Mouse (Mus musculus) forebrain, embryonic 13.5 days (tissue): ENCODE results near the gene 4930544D05Rik. TPM values are rescaled to one million over a fixed set of nuclear protein-coding genes. Genes with fewer than 3 reads are reported as not detected.
A peak's percentile ranks its signal among the peaks of the same experiment; 100 is the strongest.

Source experiments
- ATAC-seq: fragments of 200-750 bp; cut with Nextera tagmentation; 2 replicates; pipeline ENCODE4 v1.8.0; 2017
- H3K27ac ChIP-seq: fragments of 300-500 bp; sonication (generic); 2 replicates; pipeline ENCODE4 v1.5.1; 2015; ENCODE audit warnings: inconsistent platforms, mild to moderate bottlenecking, moderate library complexity
- H3K27me3 ChIP-seq: fragments of 300-500 bp; sonication (generic); 2 replicates; pipeline ENCODE4 v1.6.1; 2015; ENCODE audit warnings: mild to moderate bottlenecking, inconsistent platforms
- H3K36me3 ChIP-seq: fragments of 300-500 bp; sonication (generic); 2 replicates; pipeline ENCODE4 v1.6.1; 2015; ENCODE audit warnings: mild to moderate bottlenecking, inconsistent platforms; ENCODE audit not compliant: poor library complexity, severe bottlenecking
- H3K4me1 ChIP-seq: fragments of 300-500 bp; sonication (generic); 2 replicates; pipeline ENCODE4 v1.6.1; 2015; ENCODE audit warnings: inconsistent platforms
- H3K4me2 ChIP-seq: fragments of 300-500 bp; sonication (generic); 2 replicates; pipeline ENCODE4 v1.6.1; 2015; ENCODE audit warnings: inconsistent platforms, mild to moderate bottlenecking, moderate library complexity
- H3K4me3 ChIP-seq: fragments of 300-500 bp; sonication (generic); 2 replicates; pipeline ENCODE4 v1.5.1; 2015; ENCODE audit warnings: mild to moderate bottlenecking, inconsistent platforms
- H3K9ac ChIP-seq: fragments of 300-500 bp; sonication (generic); 2 replicates; pipeline ENCODE4 v1.6.1; 2015; ENCODE audit warnings: mild to moderate bottlenecking, inconsistent platforms
- H3K9me3 ChIP-seq: fragments of 300-500 bp; sonication (generic); replicated peaks from 2 replicates; pipeline ENCODE4 v1.6.1; 2016; ENCODE audit warnings: inconsistent platforms
- WGBS: fragments of 180-500 bp; shearing (Covaris S2); methylation state at CpG from one replicate; pipeline ENCODE4 v1.1.7; 2015; 5-methylcytosine and 5-hydroxymethylcytosine counted together
- polyA plus RNA-seq: library from polyadenylated mRNA; unstranded; fragments of >200 nt; fragmentation: Nextera tagmentation; extraction: Ambion mirVana; gene quantifications from 2 replicates; pipeline ENCODE4 v1.2.1, GENCODE M21; 2015

The 4930544D05Rik gene
- polyA plus RNA-seq, 1 experiment from 2014 or later = not detected

DNA sequence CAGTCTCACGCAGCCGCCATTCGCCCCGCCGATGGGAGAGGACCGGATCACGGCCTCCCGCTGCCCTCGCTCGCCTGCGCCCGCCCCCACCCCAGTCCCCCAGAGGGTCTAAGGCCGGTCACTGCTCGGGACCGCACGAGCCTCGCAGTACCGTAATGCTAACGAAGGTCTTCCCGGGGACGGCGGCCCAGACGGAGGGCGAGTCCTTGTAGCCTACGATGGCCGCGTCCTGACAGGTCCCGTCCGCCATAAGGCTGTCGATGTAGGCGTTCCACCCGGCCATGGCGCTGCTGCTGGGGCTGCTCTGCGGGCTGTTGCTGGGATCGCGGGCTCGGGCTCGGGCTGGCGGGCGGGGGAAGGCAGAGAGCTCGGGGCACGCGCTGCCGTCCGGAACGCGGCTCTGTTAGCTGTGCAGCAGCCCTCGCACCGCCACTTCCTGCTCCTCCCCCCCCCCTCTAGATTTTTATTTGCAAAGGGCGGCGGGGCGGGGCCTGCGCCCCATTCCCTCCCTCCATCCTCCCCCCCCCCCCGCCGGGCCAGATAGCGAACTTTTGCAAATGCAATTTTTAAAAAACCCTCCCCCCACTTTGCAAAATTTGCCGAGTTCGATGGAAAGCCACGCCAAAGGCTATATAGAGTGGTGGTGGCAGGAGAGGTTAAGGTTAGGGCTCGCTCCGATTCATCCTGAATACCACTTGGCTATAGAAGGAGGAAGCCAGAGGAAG lies 38.7 kb downstream of the 4930544D05Rik start, which contains the start of gene Pfn1:
Gene Pfn1 (minus strand): TSS at position 447 of the 725 bp plus-strand sequence.
- Histone ChIP-seq H3K4me3 (peak within 1 kb of the TSS; percentile 100), H3K36me3 (peaks cover 33% of the 10 kb centered on the region), H3K27me3 (no peaks in the 10 kb centered on the region), H3K27ac (peak within 1 kb of the TSS; percentile 97), H3K4me1 (peaks cover 46% of the 10 kb centered on the region), H3K4me2 (peak within 1 kb of the TSS; percentile 93), H3K9me3 (no peaks in the 10 kb centered on the region), H3K9ac (peak within 1 kb of the TSS; percentile 98)
- ATAC-seq = peak; percentile 65
- under 1% methylated on average over 57 of the region's 61 CpGs for WGBS

DNA sequence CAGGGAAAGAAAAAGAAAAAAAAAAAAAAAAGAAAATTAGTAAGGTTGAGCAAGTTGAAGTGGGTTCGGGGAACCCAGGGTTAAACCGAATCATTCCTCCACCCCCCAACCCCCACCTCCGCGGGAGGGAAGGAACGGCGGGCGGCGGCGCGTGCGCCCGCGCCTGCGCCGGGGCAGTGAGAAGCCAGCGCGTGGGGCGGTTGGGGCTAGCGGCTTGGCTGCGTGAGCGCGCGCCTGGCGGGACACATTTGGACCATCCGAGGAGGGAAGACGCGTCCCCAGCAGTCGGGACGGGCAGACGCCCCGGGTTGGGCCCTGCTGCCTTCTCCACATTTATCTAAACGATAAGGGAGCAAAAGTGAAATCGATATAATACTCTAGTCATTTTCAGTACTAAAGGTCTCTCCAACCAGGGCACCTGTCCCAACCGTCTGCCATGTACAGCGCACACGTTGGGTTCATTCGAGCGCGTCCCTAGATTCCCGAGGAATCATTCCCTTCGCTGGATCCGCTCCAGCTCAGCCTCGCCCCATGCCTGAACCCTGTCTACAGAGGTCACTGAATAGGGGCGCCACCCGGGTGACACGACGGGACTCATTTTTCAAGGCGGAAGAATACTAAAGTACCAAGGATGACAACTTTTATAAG lies 39.4 kb downstream of the 4930544D05Rik start:
- H3K4me2 ChIP-seq = peak overlapping the region; percentile 93
- no peaks in the 10 kb centered on the region for H3K9me3 ChIP-seq
- peak overlapping the region; percentile 98 for H3K9ac ChIP-seq
- peak overlapping the region; percentile 97 for H3K27ac ChIP-seq
- under 1% methylated on average over 48 of the region's 48 CpGs for WGBS
- peaks cover 42% of the 10 kb centered on the region for H3K4me1 ChIP-seq
- H3K27me3 ChIP-seq = no peaks in the 10 kb centered on the region
- H3K36me3 ChIP-seq = peaks cover 30% of the 10 kb centered on the region
- peak; percentile 42 for ATAC-seq
- peak overlapping the region; percentile 100 for H3K4me3 ChIP-seq

DNA sequence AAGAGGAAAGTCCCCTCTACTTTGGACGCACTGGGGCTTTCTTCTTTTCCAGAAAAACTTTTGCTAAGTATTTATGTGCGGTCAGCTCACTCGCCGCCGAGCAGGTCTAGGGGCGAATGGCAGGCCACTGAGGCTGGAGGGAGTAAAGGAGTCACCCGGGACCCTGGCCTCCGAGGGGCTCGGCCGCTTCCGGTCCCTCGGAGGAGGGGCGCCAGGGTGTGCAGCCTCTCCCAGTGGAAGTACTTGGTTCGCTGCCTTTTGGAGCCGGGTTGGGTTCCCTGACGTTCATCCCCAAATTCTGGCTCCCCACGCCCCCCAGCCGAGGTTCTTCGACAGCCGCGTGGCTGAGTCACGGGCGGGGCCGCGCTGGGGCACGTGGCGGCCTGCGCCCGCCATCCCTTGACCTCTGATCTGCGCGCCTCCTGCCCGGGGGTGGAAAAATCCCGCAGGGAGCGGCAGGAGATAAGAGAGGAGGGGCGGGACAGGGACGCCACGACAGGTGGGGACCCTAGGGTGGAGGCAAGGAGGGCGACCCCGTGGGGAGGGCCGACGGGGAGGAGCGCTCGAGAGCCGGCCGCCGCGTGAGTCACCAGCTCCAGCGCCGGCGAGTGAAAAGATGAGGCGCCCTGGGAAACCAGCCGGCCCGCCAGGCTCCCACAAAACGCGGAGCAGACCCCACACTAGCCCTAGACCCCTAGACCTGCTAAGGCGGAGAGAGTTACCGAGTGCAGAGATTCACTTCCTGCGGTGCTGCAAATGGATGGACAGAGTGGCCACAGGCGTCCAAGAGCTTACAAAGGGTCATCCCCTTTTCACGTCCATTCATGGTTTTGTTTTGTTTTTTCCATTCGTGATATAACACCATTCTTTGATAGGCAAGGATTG lies 40.2 kb downstream of the 4930544D05Rik start:
- Histone ChIP-seq H3K36me3 (peaks cover 28% of the 10 kb centered on the region), H3K4me3 (peak overlapping the region; percentile 100), H3K27me3 (no peaks in the 10 kb centered on the region), H3K9ac (peak overlapping the region; percentile 98), H3K4me1 (peaks cover 42% of the 10 kb centered on the region), H3K27ac (peak overlapping the region; percentile 97), H3K9me3 (no peaks in the 10 kb centered on the region), H3K4me2 (peak overlapping the region; percentile 93)
- under 1% methylated on average over 61 of the region's 61 CpGs for WGBS
- peak; percentile 34; the same call in 1 of the 2 replicates for ATAC-seq

DNA sequence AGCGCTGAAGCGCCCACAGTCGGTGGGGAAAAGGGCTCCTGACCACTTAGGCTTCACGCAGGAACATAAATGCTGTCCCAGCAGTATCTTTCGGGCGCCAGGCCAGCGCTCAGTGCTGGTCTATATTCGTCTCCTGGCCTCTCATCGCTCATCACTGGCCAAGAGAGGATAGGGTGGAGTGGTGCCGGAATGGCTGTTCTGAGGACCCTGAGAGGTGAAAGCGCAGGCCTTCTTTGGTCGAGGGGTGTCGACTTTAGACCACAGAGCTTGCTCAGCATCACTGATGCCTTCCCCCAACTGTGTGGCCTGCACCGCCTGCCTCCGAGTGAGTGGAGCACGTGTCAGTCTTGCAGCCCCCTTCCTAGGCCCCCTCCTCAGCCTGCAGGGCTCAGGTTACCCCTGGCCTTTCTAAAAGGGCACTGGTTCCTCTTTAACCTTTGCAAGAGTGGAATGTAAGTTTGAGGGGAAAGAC lies 40.8 kb downstream of the 4930544D05Rik start:
- no peak overlapping the region; the same call in 1 of the 2 replicates for H3K27ac ChIP-seq

DNA sequence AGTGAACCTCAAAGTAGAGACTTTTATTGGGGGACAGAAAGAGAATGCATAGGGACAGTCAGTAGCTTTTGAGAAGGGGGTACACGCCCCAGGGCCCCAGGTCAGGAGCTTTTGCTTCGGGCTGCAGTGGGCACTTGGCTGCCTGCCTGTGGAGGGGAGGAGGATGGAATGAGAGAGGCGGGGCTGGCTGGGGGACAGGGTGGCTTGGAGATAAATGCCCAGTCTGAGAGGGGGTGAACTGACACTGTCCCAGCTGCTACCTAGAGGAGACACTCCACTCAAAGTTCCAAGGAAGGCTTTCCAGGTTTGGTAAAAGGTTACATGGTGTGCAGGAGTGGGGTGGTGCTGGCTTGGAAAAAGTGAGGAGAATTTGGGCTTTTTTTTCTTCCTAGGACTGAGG lies 41.3 kb downstream of the 4930544D05Rik start, which contains the start of gene Eno3:
Gene Eno3 (plus strand): TSS at position 239 of the 400 bp plus-strand sequence.
- Histone ChIP-seq H3K4me3 (peak within 1 kb of the TSS; percentile 100), H3K36me3 (peaks cover 27% of the 10 kb centered on the region), H3K27me3 (no peaks in the 10 kb centered on the region), H3K9ac (peak within 1 kb of the TSS; percentile 98), H3K4me2 (peak within 1 kb of the TSS; percentile 93), H3K4me1 (peaks cover 37% of the 10 kb centered on the region), H3K27ac (peak within 1 kb of the TSS; percentile 97), H3K9me3 (no peaks in the 10 kb centered on the region)
- ATAC-seq = no peak
- 9% methylated on average over 3 of the region's 3 CpGs for WGBS

More for the DNA sequence above, 40.8 kb downstream of the 4930544D05Rik start:
- Histone ChIP-seq H3K36me3 (peaks cover 28% of the 10 kb centered on the region), H3K9me3 (no peaks in the 10 kb centered on the region), H3K4me3 (peak overlapping the region; percentile 100), H3K27me3 (no peaks in the 10 kb centered on the region), H3K4me2 (peak overlapping the region; percentile 93), H3K9ac (peak overlapping the region; percentile 98), H3K4me1 (peaks cover 42% of the 10 kb centered on the region)
- 6% methylated on average over 16 of the region's 16 CpGs for WGBS
- ATAC-seq = no peak

DNA sequence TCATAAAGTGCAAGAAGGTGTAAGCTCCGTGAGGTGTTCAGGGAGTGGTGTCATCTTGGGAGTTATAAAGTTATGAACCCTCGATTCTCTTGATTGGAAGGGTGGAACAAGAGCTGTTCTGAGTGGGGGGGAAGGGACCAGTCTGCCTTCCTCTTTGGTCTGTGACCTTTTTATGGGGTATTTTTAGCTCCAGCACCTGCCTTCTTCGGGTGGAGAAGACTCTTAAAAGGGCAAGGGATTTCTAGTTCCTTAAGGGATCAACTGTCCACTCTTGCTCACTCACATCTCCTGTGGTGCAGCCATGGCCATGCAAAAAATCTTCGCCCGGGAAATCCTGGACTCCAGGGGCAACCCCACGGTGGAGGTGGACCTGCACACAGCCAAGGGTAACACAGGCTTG lies 41.9 kb downstream of the 4930544D05Rik start:
- ATAC-seq = no peak
- H3K9me3 ChIP-seq = no peaks in the 10 kb centered on the region
- H3K9ac ChIP-seq = no peak overlapping the region
- WGBS = 61% methylated on average over 6 of the region's 6 CpGs
- H3K27ac ChIP-seq = no peak overlapping the region
- H3K4me3 ChIP-seq = no peak overlapping the region
- H3K4me1 ChIP-seq = peaks cover 31% of the 10 kb centered on the region
- no peaks in the 10 kb centered on the region for H3K27me3 ChIP-seq
- peaks cover 27% of the 10 kb centered on the region for H3K36me3 ChIP-seq
- H3K4me2 ChIP-seq = no peak overlapping the region

DNA sequence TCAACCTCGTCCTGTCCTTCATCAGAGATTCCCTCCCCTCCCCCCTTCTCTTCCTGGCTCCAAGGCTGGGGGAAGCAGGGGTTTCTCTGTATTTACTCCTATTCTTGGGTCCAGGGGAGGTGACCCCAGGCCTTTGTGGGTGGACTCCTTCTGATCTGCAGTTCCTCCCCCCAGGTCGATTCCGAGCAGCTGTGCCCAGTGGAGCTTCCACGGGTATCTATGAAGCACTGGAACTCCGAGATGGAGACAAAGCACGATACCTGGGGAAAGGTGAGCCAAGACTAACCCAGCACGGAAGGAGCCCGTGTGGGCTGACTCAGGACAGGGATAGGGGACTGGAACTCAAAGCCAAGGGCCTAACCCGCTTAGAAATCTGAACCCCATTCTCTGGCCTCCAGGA lies 42.3 kb downstream of the 4930544D05Rik start:
- Histone ChIP-seq H3K9me3 (no peaks in the 10 kb centered on the region), H3K27ac (no peak overlapping the region), H3K27me3 (no peaks in the 10 kb centered on the region), H3K4me1 (peaks cover 27% of the 10 kb centered on the region), H3K4me2 (no peak overlapping the region), H3K9ac (no peak overlapping the region), H3K36me3 (peaks cover 30% of the 10 kb centered on the region), H3K4me3 (no peak overlapping the region)
- 60% methylated on average over 9 of the region's 9 CpGs for WGBS
- ATAC-seq = no peak

DNA sequence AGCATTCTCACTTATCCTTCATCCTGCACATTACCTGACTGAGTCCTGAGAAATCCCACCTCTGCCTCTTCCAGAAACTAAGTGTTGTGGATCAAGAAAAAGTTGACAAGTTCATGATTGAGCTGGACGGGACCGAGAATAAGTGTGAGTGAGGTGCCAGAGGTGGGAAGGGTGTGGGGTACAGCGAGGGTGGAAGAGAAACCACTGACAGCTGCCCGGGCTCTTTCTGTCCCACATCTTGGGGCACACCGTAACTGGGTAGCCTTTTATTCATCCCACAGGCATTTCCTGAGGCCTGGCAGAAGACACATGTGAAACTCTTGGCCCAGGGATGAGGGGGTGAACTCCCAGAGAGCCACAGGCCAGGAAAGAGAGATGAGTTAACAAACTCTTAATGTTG lies 42.9 kb downstream of the 4930544D05Rik start:
- WGBS = 88% methylated on average over 5 of the region's 5 CpGs
- H3K9me3 ChIP-seq = no peaks in the 10 kb centered on the region
- peaks cover 35% of the 10 kb centered on the region for H3K36me3 ChIP-seq
- peaks cover 22% of the 10 kb centered on the region for H3K4me1 ChIP-seq
- no peak overlapping the region for H3K27ac ChIP-seq
- H3K4me3 ChIP-seq = no peak overlapping the region
- H3K27me3 ChIP-seq = no peaks in the 10 kb centered on the region
- no peak overlapping the region for H3K4me2 ChIP-seq
- H3K9ac ChIP-seq = no peak overlapping the region
- ATAC-seq = no peak

DNA sequence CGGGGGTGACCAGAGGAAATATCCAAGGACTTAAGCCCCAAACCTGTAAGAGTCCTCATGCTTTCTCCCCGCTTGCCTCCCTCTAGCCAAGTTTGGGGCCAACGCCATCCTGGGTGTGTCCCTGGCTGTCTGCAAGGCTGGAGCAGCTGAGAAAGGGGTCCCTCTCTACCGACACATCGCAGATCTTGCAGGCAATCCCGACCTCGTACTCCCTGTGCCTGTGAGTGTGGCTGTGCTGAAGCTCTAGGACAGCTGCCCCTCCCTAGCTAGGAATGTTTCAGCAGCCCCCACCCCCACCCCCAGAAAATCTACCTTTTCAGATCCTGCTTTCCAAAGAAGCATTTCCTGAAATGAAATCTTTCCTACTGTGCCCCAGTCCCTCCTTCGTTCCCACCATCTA lies 43.3 kb downstream of the 4930544D05Rik start:
- Histone ChIP-seq H3K27me3 (no peaks in the 10 kb centered on the region), H3K4me1 (peaks cover 22% of the 10 kb centered on the region), H3K27ac (no peak overlapping the region), H3K36me3 (peaks cover 39% of the 10 kb centered on the region), H3K9me3 (no peaks in the 10 kb centered on the region), H3K4me3 (no peak overlapping the region), H3K4me2 (no peak overlapping the region), H3K9ac (no peak overlapping the region)
- ATAC-seq = no peak
- 77% methylated on average over 8 of the region's 8 CpGs for WGBS

DNA sequence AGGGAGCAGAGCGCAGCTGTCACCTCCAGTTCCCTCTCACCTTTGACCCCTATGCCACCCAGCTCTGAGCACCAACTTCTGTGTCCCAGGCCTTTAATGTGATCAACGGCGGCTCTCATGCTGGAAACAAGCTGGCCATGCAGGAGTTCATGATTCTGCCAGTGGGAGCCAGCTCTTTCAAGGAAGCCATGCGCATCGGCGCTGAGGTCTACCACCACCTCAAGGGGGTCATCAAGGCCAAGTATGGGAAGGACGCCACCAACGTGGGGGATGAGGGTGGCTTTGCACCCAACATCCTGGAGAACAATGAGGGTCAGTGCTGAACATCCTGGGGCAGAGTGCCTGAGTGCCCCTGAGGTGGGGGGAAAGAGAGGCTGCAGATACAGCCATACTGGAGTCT lies 44.9 kb downstream of the 4930544D05Rik start:
- Histone ChIP-seq H3K9me3 (no peaks in the 10 kb centered on the region), H3K27me3 (no peaks in the 10 kb centered on the region), H3K4me3 (no peak overlapping the region), H3K4me2 (no peak overlapping the region), H3K9ac (no peak overlapping the region), H3K36me3 (peaks cover 55% of the 10 kb centered on the region), H3K4me1 (peaks cover 17% of the 10 kb centered on the region), H3K27ac (no peak overlapping the region)
- ATAC-seq = no peak
- WGBS = 90% methylated on average over 8 of the region's 8 CpGs

DNA sequence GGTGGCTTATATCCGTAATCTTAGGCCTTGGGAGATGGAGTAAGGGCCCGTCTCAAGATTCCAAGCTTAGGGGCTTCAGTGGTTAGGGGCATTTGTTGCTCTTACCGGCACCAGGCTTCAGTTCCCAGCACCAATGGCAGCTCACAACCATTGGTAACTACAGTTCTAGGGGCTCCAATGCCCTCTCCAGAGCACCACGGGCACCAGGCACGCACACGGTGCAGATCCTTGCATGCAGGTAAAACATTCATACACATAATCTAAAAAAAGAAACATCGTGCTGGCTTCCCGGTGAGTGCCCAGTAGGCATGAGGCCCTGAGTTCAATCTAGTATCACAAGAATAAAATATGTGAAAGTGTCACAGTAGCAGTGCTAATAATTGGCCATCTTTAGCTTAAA lies 47.5 kb downstream of the 4930544D05Rik start:
- Histone ChIP-seq H3K4me1 (peaks cover 15% of the 10 kb centered on the region), H3K36me3 (peaks cover 66% of the 10 kb centered on the region), H3K4me3 (no peak overlapping the region), H3K9me3 (no peaks in the 10 kb centered on the region), H3K4me2 (no peak overlapping the region), H3K27ac (no peak overlapping the region), H3K9ac (no peak overlapping the region), H3K27me3 (no peaks in the 10 kb centered on the region)
- no peak for ATAC-seq
- 87% methylated on average over 8 of the region's 8 CpGs for WGBS
